Mouse (Mus musculus): Measurements from ENCODE around the gene Sp2.

Gene Sp2

DNA sequence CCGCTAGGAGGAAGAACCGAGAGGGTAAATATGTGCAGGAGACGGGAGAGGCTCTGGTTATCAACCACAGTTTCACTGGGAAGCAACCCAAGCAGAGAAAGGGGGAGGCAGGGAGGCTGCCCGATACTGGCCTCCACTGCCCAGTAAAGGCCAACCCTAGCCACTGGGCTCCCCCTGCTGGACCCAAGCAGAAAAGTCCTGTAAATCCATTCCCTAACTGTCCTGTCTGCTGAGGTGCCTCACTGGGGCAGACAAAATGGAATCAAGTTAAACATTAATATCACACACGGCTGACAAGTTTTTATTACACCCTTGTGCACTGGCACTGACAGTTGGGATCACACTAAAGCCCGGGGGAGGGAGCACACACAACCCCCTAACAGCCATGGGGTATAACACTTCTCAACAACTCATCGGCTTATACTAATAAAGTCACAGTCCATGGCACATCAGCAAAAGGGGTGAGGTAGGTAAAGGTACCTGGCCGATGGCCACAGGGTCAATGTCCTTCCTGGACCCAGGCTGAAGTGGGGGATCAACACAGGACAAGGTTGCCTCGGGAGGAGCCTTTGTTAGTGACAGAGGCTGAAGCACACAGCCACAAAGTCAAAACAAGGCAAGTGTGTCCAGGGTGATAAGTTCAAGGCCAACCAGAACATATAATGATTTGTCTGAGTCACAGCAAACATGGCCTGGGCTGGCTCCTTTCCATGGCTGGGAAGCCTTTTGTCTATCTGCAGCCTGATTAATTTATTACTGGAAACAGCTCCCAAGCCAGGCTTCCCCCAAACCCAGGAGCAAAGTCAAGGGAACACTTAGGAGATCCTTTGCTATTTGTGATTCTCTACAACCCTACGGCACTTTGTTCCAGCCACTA lies 45.0 kb downstream of the Sp2 start:
- DNase-seq: no peak

DNA sequence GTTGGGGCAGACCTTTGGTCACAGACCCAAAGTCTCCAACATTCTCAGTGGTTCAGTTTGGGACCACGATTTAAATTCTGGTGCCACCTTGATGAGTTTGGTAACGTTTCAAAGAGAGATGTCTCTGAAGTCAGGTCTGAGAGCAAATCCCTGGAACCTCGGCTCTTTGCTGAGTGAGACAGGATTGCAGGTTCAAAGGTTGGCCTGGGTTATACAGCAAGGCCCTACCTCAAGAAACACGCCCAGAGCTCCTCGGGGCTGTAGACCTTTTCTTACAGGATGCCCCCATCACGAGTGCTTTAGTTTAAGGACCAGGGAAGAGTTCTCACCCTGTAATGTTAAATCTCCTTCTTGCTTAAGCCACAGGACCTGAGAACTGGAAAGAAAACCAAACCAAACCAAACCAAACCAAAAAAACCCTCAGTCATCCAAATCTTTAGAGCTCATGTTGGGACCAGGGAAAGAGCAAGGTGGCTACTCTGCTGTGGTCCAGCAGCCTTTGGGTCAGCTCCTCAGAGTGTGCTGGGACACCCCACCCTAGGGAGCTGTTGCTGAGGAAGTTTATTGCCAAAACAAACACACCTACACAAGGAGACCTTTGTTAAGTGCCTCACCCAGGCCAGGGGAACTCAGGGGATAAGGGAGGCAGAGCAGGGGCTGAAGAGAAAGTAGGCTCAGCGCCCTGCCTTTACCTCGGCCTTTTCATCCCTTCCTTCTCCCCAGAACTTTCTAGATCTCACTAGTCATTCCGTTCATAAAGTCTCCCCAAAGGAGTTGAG lies 46.7 kb downstream of the Sp2 start:
- DNase-seq: no peak

DNA sequence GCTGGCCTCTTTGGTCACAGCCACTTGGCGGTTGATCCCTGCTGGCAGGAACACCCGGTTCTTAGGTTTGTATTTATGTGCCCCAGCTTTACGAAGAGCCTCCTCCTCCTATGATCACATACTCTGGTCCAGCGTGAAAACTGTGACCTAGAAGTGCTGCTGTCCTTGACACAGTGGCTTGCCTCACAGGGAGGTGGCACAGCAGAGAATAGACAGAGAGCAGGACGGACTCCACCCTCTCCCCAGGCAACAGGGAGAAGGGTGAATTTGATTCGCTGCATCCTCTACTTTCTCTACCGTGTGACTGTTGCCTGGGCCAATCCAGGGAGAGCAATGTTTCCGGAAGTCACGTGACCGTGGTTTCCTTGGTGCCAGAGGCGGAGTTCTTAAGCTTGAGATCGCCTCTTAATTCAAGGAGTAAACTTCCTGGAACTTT lies 47.8 kb downstream of the Sp2 start:
- DNase-seq: no peak

- no peak for DNase-seq
Observed at GRCm38 (mm10) chr11:96933562-96934276, 49.0 kb downstream of the Sp2 start.

DNA sequence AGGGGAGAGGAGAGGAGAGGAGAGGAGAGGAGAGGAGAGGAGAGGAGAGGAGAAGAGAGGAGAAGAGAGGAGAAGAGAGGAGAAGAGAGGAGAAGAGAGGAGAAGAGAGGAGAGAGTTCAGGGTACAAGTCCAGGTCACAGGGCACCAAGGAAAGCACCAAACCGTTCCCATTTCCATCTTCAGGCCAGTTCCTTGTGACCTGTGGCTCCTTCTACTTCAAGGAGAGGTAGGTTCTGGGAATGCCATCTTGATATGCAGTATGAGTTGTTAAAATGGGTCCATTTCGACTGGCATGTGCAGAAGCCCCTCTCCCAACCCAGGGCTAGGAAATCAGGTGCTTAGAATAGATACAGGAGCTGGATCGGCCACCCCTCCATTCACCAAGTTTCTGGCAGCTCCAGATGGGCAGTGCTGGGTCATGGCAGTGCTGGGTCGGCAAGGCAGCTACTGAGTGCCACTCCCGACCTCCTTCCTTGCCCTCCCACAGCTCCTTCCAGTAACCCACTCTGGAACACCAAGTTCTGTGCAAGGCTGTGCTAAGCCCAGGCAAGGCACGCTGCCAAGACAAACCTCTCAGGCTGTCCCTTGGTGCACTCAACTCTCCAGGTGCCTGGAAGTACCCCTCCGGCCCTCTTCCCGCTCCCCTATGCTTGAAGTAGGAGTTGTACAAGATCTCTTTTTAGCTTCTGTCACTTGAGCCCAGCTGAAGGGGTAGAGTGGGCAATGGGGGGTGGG lies 51.3 kb downstream of the Sp2 start:
- no peak for DNase-seq

GRCm38 (mm10) chr11:96929766-96930331 lies 52.9 kb downstream of the Sp2 start:
- DNase-seq: no peak

- no peak for DNase-seq
Observed at GRCm38 (mm10) chr11:96929096-96929765, 53.5 kb downstream of the Sp2 start.

DNA sequence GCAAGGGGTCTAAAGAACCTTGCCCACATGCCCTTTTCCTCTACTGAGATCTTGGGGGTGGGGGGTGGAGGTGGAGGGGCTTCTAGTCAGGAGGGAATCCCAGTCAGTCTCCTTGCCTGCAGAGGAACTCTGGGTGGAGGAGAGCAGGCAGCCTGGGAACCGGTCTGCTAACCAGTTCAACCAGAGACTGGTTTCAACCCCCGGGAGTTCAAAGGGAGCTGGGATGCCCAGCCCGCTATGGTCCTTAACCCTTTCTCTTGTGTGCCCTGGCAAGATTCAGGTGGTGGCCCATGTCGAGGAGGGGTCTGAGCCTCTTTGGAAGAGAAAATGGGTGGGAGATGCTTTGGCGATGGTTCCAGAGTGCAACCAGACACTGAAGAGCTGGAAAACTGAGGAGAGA lies 54.1 kb downstream of the Sp2 start:
- no peak for DNase-seq

DNA sequence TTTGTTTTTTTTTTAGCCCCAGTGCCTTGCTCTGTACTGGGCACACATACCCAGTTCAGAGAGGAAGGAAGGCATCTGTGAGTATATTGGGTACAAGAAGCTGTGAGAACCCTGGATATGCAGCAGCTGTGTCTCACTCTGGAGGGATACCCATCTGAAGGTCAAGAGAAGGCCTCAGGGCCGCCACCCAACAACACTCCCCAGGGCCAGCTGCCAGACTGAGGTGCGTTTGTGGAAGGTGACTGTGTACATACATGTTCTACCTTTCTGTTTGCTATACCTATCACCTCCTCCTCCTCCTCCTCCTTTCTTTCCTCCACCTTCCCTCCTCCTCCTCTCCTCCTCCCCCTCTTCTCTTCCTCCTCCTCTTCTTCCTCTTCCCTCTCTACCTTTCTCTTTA lies 54.7 kb downstream of the Sp2 start, which contains the start of gene Prr15l:
TSS of gene Prr15l (plus strand) at position 17 of the 400 bp plus-strand sequence.
- no peak for DNase-seq

DNA sequence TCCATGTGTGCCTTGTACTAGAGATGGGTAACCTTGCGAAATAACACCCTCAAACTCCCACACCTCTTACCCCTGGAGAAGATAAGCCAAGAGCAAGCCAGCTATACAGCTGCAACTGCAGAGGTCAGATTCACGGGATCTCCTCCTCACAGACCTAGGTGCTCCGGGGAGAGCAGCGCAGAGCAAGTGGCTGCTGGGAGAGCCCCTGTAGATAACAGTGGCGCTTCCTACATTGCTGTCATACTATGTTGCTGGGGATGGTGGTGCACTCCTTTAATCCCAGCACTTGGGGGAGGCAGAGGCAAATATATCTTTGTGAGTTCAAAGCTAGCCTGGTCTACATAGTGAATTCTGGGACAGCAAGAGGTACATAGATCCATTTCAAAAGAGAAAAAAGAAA lies 56.2 kb downstream of the Sp2 start:
- no peak for DNase-seq

DNA sequence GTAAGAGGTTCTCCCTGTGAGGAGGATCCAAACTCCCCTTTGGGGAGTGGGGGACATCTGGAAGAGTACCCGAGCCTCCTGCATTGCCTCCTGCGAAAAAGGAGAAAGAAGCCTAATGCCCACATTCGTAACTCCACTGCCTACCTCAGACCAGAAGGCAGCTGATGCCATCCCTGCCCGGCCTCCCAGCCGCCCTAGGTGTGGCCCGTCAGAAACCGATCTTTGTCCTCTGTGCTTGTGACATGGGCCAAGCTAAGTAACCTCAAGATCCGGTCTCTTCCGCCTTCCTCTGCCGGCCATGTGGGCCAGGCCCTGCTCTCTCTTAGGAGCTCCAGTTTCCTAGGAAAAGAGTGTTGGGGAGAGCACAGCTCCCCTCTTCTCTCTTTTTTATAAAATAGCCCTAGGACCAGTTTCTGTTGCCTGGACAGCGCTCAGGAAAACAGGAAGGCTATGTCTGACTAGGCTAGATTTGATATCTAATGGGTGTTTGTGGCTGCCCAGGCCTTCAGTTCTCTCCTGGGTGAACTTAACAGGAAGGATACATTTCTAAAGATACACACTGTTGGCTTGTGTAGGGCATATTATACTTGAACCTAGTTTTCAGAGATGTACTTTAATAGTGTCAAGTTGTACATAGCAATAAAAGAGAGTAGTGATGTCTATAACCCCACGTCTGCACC lies 57.1 kb downstream of the Sp2 start:
- DNase-seq: no peak

GRCm38 (mm10) chr11:96924861-96925260 lies 57.9 kb downstream of the Sp2 start:
- no peak for DNase-seq

DNA sequence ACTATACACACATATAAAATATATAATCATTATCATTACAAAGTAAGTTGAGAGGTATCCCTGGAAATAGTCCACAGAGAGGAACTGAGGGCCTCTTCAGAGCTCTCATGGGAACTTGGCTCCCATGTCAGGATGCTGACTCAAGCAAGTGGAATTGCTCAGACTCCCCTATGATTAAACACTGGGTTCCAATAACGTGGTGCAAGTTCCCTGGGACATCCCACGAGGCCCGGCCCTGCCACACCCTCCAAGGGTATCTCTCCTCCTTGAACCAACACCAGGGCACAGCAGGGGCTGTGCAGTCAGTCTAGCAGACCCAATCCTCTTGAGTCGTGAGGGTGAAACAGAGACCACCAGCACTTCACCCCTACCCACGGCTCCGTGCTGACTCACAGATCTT lies 63.8 kb downstream of the Sp2 start:
- DNase-seq: no peak

GRCm38 (mm10) chr11:96917415-96917814 lies 65.3 kb downstream of the Sp2 start:
- DNase-seq: no peak

- no peak for DNase-seq
Observed at GRCm38 (mm10) chr11:96916885-96917396, 65.8 kb downstream of the Sp2 start.

GRCm38 (mm10) chr11:96916044-96916884 lies 66.5 kb downstream of the Sp2 start, which contains the start of gene Cdk5rap3:
Gene Cdk5rap3, minus strand, starts transcription at chr11:96916496.
- DNase-seq: peak; percentile 100

DNA sequence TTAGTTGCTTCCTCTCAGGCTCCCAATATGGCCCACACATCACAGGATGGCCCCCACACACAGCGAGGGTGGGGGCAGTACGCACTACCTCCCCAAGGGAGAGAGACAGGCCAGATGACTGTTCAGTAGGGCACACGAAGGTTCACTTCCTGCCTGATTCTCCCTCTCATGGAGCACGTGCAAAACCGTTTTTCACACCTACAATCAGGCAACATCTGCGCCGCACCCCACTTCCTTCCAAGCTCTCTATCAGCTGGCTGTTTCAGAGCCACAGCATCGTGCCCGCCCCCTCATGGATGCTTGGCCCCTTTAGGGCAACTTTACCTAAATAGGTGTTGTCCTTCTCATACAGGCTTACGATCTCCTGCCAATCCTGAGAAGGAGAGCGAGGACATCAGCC lies 70.1 kb downstream of the Sp2 start:
- DNase-seq: no peak

DNA sequence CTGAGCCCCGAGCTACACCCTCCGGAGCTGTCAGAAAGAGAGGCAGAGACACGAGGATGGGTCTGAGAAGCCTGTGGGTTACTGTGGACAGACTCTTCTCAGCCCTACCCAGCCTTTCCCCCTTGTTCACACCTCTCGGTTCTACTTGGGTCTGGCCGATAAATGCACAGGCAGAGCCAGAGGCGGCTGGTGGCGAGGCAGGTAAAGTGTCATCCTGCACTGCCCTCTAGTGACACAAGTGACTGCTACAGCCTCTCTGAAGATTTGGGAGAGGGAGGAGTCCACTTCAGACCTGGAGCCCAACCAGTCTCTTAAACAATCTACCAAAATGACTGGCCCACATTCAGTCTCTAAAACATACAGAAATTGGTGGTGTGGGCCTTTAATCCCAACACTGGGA lies 72.8 kb downstream of the Sp2 start:
- DNase-seq: peak; percentile 67

GRCm38 (mm10) chr11:96908594-96908993 lies 74.2 kb downstream of the Sp2 start:
- DNase-seq: no peak
